Mouse (Mus musculus) forebrain, embryonic 11.5 days (tissue): ENCODE data around the gene Pip4k2a. TPM values are rescaled to one million over a fixed set of nuclear protein-coding genes. Genes with fewer than 3 reads are reported as not detected.

Source experiments
- ATAC-seq: fragments of 200-750 bp; cut with Nextera tagmentation; replicated peaks from 2 replicates; pipeline ENCODE4 v1.8.0; 2017; ENCODE audit warnings: moderate TSS enrichment; ENCODE audit not compliant: low FRiP score
- DNase-seq: peaks from one replicate; pipeline ENCODE4 v3.0.0-alpha.2; 2017; ENCODE audit warnings: low spot score
- H3K27ac ChIP-seq: fragments of 300-500 bp; sonication (generic); 2 replicates; pipeline ENCODE4 v1.5.1; 2014; ENCODE audit warnings: low read depth, low read length
- H3K27me3 ChIP-seq: fragments of 300-500 bp; sonication (generic); 2 replicates; pipeline ENCODE4 v1.6.1; 2014; ENCODE audit warnings: mild to moderate bottlenecking, low read length, mixed read lengths; ENCODE audit not compliant: control insufficient read depth, insufficient read depth
- H3K36me3 ChIP-seq: fragments of 300-500 bp; sonication (generic); 2 replicates; pipeline ENCODE4 v1.6.1; 2014; ENCODE audit warnings: mild to moderate bottlenecking, low read length, moderate library complexity, mixed read lengths; ENCODE audit not compliant: control insufficient read depth, insufficient read depth
- H3K4me1 ChIP-seq: fragments of 300-500 bp; sonication (generic); replicated peaks from 2 replicates; pipeline ENCODE4 v1.6.1; 2014; ENCODE audit warnings: low read length, mixed read lengths; ENCODE audit not compliant: control insufficient read depth, insufficient read depth
- H3K4me2 ChIP-seq: fragments of 300-500 bp; sonication (generic); 2 replicates; pipeline ENCODE4 v1.6.1; 2014; ENCODE audit warnings: low read depth, mild to moderate bottlenecking, low read length, moderate library complexity, mixed read lengths; ENCODE audit not compliant: severe bottlenecking
- H3K4me3 ChIP-seq: fragments of 300-500 bp; sonication (generic); 2 replicates; pipeline ENCODE4 v1.5.1; 2014; ENCODE audit warnings: low read depth, low read length
- H3K9ac ChIP-seq: fragments of 300-500 bp; sonication (generic); 2 replicates; pipeline ENCODE4 v1.6.1; 2014; ENCODE audit warnings: low read length
- H3K9me3 ChIP-seq: fragments of 300-500 bp; sonication (generic); 2 replicates; pipeline ENCODE4 v1.6.1; 2016; ENCODE audit warnings: low read length, mixed read lengths; ENCODE audit not compliant: control insufficient read depth
- WGBS: fragments of 180-500 bp; shearing (Covaris S2); extraction: QIAGEN DNeasy Blood & Tissue Kit; methylation state at CpG from one replicate; pipeline ENCODE4 v1.1.7; 2014; 5-methylcytosine and 5-hydroxymethylcytosine counted together
- polyA plus RNA-seq: library from polyadenylated mRNA; unstranded; fragments of >200 nt; fragmentation: Nextera tagmentation; extraction: Ambion mirVana; gene quantifications from 2 replicates; pipeline ENCODE4 v1.2.1, GENCODE M21; 2014

Pip4k2a gene
- polyA plus RNA-seq, 1 experiment from 2014 or later, result 9.2 TPM

DNA sequence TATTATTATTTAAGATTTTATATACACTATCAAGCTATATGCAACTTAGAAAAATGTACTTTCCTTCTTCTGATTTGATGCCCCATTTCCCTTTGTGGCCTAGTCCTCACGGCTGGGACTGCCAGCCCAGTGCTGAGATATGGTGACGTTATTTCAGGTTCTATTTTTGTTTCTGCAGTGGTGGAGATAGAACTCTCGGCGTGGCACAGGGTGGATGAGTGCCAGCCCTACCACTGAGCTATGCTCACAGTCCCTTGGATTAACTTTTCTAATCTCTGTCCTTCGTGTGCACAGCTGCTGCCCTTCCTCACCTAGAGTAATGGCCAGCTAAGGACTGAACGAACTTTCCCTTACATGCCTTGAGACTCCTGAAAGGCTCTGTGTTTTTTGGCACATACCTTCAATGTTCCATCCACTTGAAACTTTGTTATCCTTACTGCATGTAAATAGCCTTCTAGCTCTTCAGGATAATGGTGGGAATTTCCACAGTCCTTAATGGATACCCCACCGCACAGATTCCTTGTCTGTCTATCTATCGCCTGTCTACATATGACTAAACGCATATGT lies 164.8 kb downstream of the Pip4k2a start:
- Histone ChIP-seq H3K36me3 (no peaks in the 10 kb centered on the region), H3K27ac (no peak overlapping the region), H3K27me3 (no peaks in the 10 kb centered on the region), H3K4me1 (no peaks in the 10 kb centered on the region), H3K4me3 (no peak overlapping the region), H3K4me2 (no peak overlapping the region), H3K9ac (no peak overlapping the region), H3K9me3 (no peaks in the 10 kb centered on the region; the same call in 1 of the 2 replicates)
- 88% methylated on average over 9 of the region's 9 CpGs for WGBS
- ATAC-seq (no peak), DNase-seq (no peak)

- no peaks in the 10 kb centered on the region; the same call in 1 of the 2 replicates for H3K9me3 ChIP-seq
- 83% methylated on average over 6 of the region's 6 CpGs for WGBS
- ATAC-seq, result no peak
These were observed 166.7 kb downstream of the Pip4k2a start for GRCm38 (mm10) chr2:18831031-18831774.

DNA sequence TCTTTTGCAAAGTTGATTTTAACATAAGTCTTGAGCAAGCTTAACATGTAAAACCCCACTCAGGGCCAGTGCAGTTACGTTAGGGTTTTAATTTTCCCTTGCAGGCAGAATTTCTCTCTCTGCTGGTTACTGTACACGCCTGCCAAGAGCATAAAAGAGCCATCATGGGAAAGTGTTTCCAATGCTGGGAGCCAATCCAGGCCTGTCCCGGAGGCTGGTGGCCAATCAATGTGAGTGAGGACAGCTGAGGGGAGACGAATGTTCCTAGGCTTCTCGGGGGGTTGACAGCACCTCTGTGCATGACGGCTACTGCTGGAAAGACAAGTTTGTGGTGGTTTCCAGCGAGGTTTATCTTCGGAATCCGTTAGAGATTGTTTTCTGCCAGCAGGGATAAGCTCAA lies 175.2 kb downstream of the Pip4k2a start:
- WGBS, result 76% methylated on average over 9 of the region's 9 CpGs
- Histone ChIP-seq H3K27ac (no peak overlapping the region), H3K4me1 (peaks cover 7% of the 10 kb centered on the region), H3K9me3 (no peaks in the 10 kb centered on the region), H3K4me3 (no peak overlapping the region), H3K27me3 (no peaks in the 10 kb centered on the region), H3K9ac (no peak overlapping the region), H3K36me3 (no peaks in the 10 kb centered on the region), H3K4me2 (no peak overlapping the region)
- ATAC-seq (no peak), DNase-seq (no peak)

More at GRCm38 (mm10) chr2:18831031-18831774, 166.7 kb downstream of the Pip4k2a start:
- no peak overlapping the region for H3K4me3 ChIP-seq
- no peaks in the 10 kb centered on the region for H3K36me3 ChIP-seq
- no peak overlapping the region for H3K27ac ChIP-seq
- no peak for DNase-seq
- H3K4me1 ChIP-seq, result no peaks in the 10 kb centered on the region
- H3K4me2 ChIP-seq, result no peak overlapping the region
- H3K27me3 ChIP-seq, result no peaks in the 10 kb centered on the region
- H3K9ac ChIP-seq, result no peak overlapping the region

GRCm38 (mm10) chr2:18821451-18822379 lies 176.2 kb downstream of the Pip4k2a start:
- ATAC-seq (no peak), DNase-seq (no peak)
- no peaks in the 10 kb centered on the region for H3K36me3 ChIP-seq
- peak overlapping the region; percentile 16; the same call in 1 of the 2 replicates for H3K9ac ChIP-seq
- no peaks in the 10 kb centered on the region for H3K27me3 ChIP-seq
- 46% methylated on average over 18 of the region's 18 CpGs for WGBS
- peaks cover 7% of the 10 kb centered on the region for H3K4me1 ChIP-seq
- H3K9me3 ChIP-seq, result no peaks in the 10 kb centered on the region
- no peak overlapping the region for H3K27ac ChIP-seq
- no peak overlapping the region for H3K4me2 ChIP-seq
- no peak overlapping the region for H3K4me3 ChIP-seq

- Histone ChIP-seq H3K4me2 (no peak overlapping the region), H3K36me3 (no peaks in the 10 kb centered on the region), H3K4me3 (no peak overlapping the region), H3K27me3 (no peaks in the 10 kb centered on the region), H3K4me1 (peaks cover 7% of the 10 kb centered on the region), H3K27ac (no peak overlapping the region), H3K9me3 (no peaks in the 10 kb centered on the region), H3K9ac (no peak overlapping the region)
- 69% methylated on average over 7 of the region's 7 CpGs for WGBS
- ATAC-seq (no peak), DNase-seq (no peak)
These were observed 178.4 kb downstream of the Pip4k2a start for GRCm38 (mm10) chr2:18819520-18819919.

DNA sequence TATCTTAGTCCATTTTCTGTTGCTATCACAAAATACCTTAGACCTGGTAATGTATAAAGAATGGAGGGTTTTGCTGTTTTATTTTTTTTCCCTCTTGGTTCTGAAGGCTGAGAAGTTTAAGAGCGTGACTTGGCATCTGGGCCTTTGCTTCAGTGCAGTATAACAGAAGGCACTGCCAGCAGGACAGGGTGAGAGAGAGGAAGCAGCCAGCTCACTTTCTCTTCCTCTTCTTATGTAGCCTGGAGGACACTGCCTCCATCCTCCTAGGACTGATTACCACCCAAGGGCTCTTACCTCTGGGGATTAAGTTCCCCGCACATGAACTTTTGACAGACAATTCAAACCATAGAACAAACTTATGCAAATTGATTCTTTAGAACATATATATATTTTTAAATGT lies 181.9 kb downstream of the Pip4k2a start:
- Histone ChIP-seq H3K4me1 (no peaks in the 10 kb centered on the region), H3K9ac (no peak overlapping the region), H3K9me3 (no peaks in the 10 kb centered on the region), H3K36me3 (no peaks in the 10 kb centered on the region), H3K27ac (no peak overlapping the region), H3K4me2 (no peak overlapping the region), H3K27me3 (no peaks in the 10 kb centered on the region), H3K4me3 (no peak overlapping the region)
- WGBS, result 92% methylated on average over 2 of the region's 2 CpGs
- DNase-seq (no peak), ATAC-seq (no peak)

GRCm38 (mm10) chr2:18815336-18815965 lies 182.5 kb downstream of the Pip4k2a start:
- Histone ChIP-seq H3K36me3 (no peaks in the 10 kb centered on the region), H3K4me2 (no peak overlapping the region), H3K9ac (no peak overlapping the region), H3K4me1 (no peaks in the 10 kb centered on the region), H3K4me3 (no peak overlapping the region), H3K9me3 (no peaks in the 10 kb centered on the region), H3K27ac (no peak overlapping the region), H3K27me3 (no peaks in the 10 kb centered on the region)
- ATAC-seq (no peak), DNase-seq (no peak)
- 87% methylated on average over 6 of the region's 6 CpGs for WGBS

- Histone ChIP-seq H3K36me3 (no peaks in the 10 kb centered on the region), H3K27ac (no peak overlapping the region), H3K9me3 (no peaks in the 10 kb centered on the region), H3K4me1 (no peaks in the 10 kb centered on the region), H3K4me2 (no peak overlapping the region), H3K27me3 (no peaks in the 10 kb centered on the region), H3K4me3 (no peak overlapping the region), H3K9ac (no peak overlapping the region)
- 56% methylated on average over 5 of the region's 5 CpGs for WGBS
- no peak for DNase-seq
- ATAC-seq, result no peak
These were observed 183.5 kb downstream of the Pip4k2a start for GRCm38 (mm10) chr2:18814447-18814804.
